Mouse (Mus musculus) testis, adult 10 weeks (tissue): ENCODE data around the gene 3425401B19Rik. TPM values are rescaled to one million over a fixed set of nuclear protein-coding genes. Genes with fewer than 3 reads are reported as not detected.

Source experiments
- polyA plus RNA-seq: library from polyadenylated mRNA; stranded (reverse); fragments of 350-450 nt; fragmentation: Illumina TruSeq; extraction: RNeasy Lipid Tissue Mini Kit (QIAGEN cat#74804); gene quantifications from one replicate; pipeline ENCODE4 v1.2.3, GENCODE M21; 2014; ENCODE audit warnings: low read depth, low replicate concordance

The 3425401B19Rik gene
- 0.04 TPM for polyA plus RNA-seq

DNA sequence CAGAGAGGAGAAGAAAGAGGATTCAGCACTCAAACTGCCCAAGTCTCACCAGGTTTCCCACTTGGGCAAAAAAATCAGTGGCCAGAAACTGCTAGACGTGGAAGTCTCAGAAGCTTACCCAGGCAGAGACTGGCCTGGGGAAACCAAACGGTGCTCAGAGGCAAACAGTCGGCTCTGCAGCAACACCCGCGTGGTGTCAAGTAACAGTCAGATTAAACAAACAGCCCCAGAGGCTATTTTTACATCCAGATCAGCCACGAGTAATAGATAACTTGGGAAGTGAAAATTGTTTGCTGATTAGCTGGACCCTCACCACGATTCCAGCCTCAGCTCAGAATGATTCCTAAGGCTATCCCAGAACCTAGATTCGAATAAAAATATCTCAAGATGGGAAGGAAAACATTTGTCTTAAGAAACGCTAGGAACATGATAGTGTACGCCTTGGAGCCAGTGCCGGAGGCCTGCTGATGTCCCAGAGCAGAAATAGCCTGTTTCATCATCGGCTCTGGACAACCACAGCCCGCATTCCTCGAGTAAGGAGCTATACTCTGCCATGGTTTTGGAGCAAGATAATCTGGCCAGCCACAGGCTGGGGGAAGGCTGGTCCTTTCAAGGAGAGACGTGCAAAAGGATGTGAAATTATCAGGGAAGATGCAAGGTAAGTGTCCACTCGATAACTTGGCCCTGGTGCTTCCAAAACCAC is at the start of gene 3425401B19Rik:
3425401B19Rik (minus strand) TSS at position 170 of the 703 bp plus-strand sequence.

Other genes starting within 250 kb of the 3425401B19Rik start
- not detected for gene Slc18a3, start 220.4 kb downstream of the 3425401B19Rik start, polyA plus RNA-seq
- not detected for gene Chat, start 219.3 kb downstream of the 3425401B19Rik start, polyA plus RNA-seq
- 16.2 TPM for gene Ercc6, start 171.8 kb downstream of the 3425401B19Rik start, polyA plus RNA-seq
- not detected for gene Prrxl1, start 85.9 kb downstream of the 3425401B19Rik start, polyA plus RNA-seq
- not detected for gene Tmem273, start 100.7 kb upstream of the 3425401B19Rik start, polyA plus RNA-seq
- 31.5 TPM for gene Fam170b, start 148.7 kb upstream of the 3425401B19Rik start, polyA plus RNA-seq
- gene Vstm4, start 171.5 kb upstream of the 3425401B19Rik start, polyA plus RNA-seq: 8.5 TPM